Mouse (Mus musculus) megakaryocyte, embryonic 14.5 days (primary cell): Measurements from ENCODE around the gene Igsf8.
"Not testable (repeated sequence)": the region's sequence is repeated elsewhere in the genome, so short reads cannot be mapped to it uniquely, and the experiment has no call there.

Experiments used
- FLI1 ChIP-seq: IDR thresholded peaks from 2 replicates; pipeline ENCODE4 v1.6.1; 2012; ENCODE audit warnings: low read length, inconsistent platforms, mixed read lengths
- GATA1 ChIP-seq: IDR thresholded peaks from 3 replicates; pipeline ENCODE4 v1.6.1; 2012; ENCODE audit warnings: mixed read lengths, low read length, inconsistent platforms, borderline replicate concordance

DNA sequence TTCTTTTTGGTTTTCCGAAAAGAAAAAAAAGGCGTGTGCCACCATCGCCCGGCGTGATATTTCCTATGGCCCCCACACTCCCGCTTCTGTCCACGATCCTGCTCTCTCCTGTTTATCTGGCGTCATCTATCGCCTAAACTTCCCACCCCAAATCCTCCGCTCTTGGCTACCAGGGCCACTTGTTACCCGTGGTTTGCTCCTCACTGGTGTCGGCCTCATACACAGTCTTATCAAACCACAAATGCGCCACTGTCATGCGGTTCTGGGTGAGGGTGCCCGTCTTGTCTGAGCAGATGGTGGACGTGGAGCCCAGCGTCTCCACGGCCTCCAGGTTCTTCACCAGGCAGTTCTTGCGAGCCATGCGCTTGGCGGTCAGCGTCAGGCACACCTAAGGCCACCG is 16.8 kb upstream of the Igsf8 start:
- TF ChIP-seq GATA1, FLI1: not testable (repeated sequence)
